Mouse (Mus musculus) heart, embryonic 15.5 days (tissue): Measurements from ENCODE around the gene Il34. TPM values are rescaled to one million over a fixed set of nuclear protein-coding genes. Genes with fewer than 3 reads are reported as not detected.
A peak's percentile ranks its signal among the peaks of the same experiment; 100 is the strongest.

Source experiments
- ATAC-seq: fragments of 200-750 bp; cut with Nextera tagmentation; replicated peaks from 2 replicates; pipeline ENCODE4 v1.8.0; 2017; ENCODE audit warnings: low read depth, moderate TSS enrichment; ENCODE audit not compliant: insufficient number of reproducible peaks, insufficient read depth, low FRiP score
- H3K27ac ChIP-seq: fragments of 300-500 bp; sonication (generic); 2 replicates; pipeline ENCODE4 v1.5.1; 2015; ENCODE audit warnings: mild to moderate bottlenecking, inconsistent platforms
- H3K27me3 ChIP-seq: fragments of 300-500 bp; sonication (generic); 2 replicates; pipeline ENCODE4 v1.6.1; 2015; ENCODE audit warnings: inconsistent platforms
- H3K36me3 ChIP-seq: fragments of 300-500 bp; sonication (generic); 2 replicates; pipeline ENCODE4 v1.6.1; 2015; ENCODE audit warnings: mild to moderate bottlenecking, inconsistent platforms
- H3K4me1 ChIP-seq: fragments of 300-500 bp; sonication (generic); replicated peaks from 2 replicates; pipeline ENCODE4 v1.6.1; 2015; ENCODE audit warnings: inconsistent platforms
- H3K4me2 ChIP-seq: fragments of 300-500 bp; sonication (generic); 2 replicates; pipeline ENCODE4 v1.6.1; 2015; ENCODE audit warnings: inconsistent platforms, mild to moderate bottlenecking, moderate library complexity
- H3K4me3 ChIP-seq: fragments of 300-500 bp; sonication (generic); 2 replicates; pipeline ENCODE4 v1.5.1; 2015; ENCODE audit warnings: mild to moderate bottlenecking, inconsistent platforms
- H3K9ac ChIP-seq: fragments of 300-500 bp; sonication (generic); 2 replicates; pipeline ENCODE4 v1.6.1; 2015; ENCODE audit warnings: mild to moderate bottlenecking, inconsistent platforms
- H3K9me3 ChIP-seq: fragments of 300-500 bp; sonication (generic); replicated peaks from 2 replicates; pipeline ENCODE4 v1.6.1; 2016; ENCODE audit warnings: inconsistent platforms
- WGBS: fragments of 180-500 bp; shearing (Covaris S2); methylation state at CpG from one replicate; pipeline ENCODE4 v1.1.7; 2015; ENCODE audit warnings: mixed read lengths; 5-methylcytosine and 5-hydroxymethylcytosine counted together
- polyA plus RNA-seq: library from polyadenylated mRNA; unstranded; fragments of >200 nt; fragmentation: Nextera tagmentation; extraction: Ambion mirVana; gene quantifications from 2 replicates; pipeline ENCODE4 v1.2.1, GENCODE M21; 2015

Gene Il34
- polyA plus RNA-seq, 1 experiment from 2014 or later, result 0.94 TPM

DNA sequence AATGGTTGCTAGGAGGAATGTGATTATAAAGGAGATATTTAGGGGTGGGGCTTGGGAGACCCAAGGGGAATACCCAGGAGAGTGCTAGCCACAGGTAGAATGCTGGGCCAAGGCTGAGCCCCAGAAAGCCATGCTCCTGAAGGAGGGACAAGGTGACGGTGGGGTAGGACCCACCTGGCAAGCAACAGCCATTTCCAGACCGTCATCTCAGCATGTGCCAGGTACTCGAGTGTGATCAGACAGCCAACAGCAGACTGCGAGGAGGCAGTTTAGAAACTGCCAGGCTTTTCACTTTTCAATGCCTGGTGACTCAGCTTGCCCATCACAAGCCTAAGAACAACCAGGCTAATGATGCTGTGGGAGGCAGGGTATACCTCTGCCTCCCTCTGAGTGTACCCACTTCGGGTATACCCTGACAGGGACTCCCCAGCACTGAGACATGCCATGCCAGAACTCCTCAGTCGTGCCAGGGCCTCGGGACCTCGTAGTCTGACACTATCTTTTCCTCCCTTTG is 74.3 kb downstream of the Il34 start:
- WGBS, result 89% methylated on average over 8 of the region's 8 CpGs
- Histone ChIP-seq H3K27me3 (no peaks in the 10 kb centered on the region), H3K27ac (no peak overlapping the region), H3K4me1 (peaks cover 7% of the 10 kb centered on the region), H3K9me3 (no peaks in the 10 kb centered on the region), H3K4me2 (no peak overlapping the region), H3K4me3 (no peak overlapping the region), H3K9ac (no peak overlapping the region), H3K36me3 (peaks cover 89% of the 10 kb centered on the region)
- ATAC-seq, result no peak

DNA sequence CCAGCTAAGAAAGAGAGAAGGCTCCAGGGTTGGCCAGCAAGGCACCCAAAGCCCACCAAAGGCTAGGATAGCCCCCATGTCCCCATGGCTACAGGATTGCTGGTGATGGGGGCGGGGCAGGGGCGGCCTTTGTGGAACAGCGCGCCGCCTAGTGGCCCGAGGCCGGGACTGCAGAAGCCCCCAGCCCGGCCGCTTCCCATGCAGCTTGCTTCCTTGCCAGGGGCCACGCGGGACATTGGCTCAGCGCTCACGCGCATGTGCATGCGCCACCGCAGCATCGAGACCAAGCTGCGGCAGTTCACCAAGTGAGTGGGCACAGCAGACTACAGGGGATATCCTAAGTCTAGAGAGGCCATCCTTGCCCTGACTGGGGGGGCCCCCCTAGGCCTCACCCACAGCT is 78.8 kb downstream of the Il34 start:
- WGBS, result 12% methylated on average over 18 of the region's 18 CpGs
- H3K4me1 ChIP-seq, result peaks cover 45% of the 10 kb centered on the region
- no peak overlapping the region for H3K4me3 ChIP-seq
- H3K36me3 ChIP-seq, result peaks cover 51% of the 10 kb centered on the region
- no peak overlapping the region for H3K4me2 ChIP-seq
- H3K27ac ChIP-seq, result no peak overlapping the region
- no peaks in the 10 kb centered on the region for H3K27me3 ChIP-seq
- H3K9me3 ChIP-seq, result no peaks in the 10 kb centered on the region
- ATAC-seq, result 0 out of 2 replicates have a peak, but pooled peaks have one; percentile 12
- H3K9ac ChIP-seq, result no peak overlapping the region

DNA sequence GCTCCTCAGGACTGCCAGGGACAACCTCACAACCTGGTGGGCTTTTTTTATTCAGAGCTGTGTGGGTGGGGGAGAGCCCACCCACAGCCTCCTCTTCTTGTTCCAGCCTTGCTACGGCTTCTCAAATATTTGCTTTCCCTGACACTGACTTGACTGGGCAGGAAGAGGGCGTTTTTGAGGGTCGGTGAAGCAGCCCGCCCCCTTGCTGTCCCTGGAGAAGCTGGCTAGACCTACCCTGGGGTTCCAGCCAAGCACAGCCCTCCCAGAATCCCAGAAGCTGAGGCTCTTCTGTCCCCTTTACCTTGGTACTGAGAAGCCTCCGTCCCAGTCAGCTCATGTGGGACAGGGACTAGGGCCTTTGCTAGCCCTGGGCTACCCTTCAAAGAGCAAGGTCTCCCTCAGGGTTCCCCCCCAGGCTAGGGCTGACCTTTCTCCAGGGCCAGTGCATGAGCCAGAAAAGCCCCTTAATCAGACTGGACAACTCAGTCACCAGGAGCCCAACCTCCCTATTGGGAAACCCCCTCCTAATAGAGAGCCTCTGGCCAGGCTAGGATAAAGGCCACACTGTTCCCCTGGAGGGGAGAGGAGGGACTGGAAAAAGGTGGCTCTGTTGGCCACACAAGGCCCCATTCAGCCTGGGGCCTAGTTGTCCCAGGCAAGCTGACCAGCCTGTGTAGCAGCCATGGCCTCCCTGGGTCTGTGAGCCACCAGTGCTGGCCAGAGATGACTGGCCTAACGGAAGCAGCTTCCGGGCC is 80.5 kb downstream of the Il34 start:
- H3K4me3 ChIP-seq, result no peak overlapping the region
- WGBS, result 59% methylated on average over 7 of the region's 7 CpGs
- H3K4me1 ChIP-seq, result peaks cover 54% of the 10 kb centered on the region

DNA sequence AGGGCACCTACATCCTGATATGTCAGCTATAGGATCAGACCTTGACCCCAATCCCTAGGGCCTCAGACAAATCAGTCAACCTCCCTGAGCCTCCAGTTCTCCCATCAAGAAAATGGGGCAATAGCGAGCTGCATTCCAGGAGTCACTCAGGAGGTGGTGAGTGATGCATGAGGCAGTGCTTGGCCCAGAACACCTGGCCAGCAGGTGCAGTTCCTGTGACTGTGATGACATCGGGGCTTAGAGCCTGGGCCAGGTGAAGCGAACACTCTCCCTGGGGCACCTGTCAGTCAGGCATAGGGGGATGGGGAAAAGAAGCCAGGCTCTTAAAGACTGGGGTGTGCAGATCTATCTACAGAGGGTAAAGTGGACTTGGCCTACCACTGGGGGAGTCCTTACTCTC is 81.2 kb downstream of the Il34 start:
- Histone ChIP-seq H3K9me3 (no peaks in the 10 kb centered on the region), H3K27me3 (no peaks in the 10 kb centered on the region), H3K36me3 (peaks cover 30% of the 10 kb centered on the region), H3K9ac (peak overlapping the region; percentile 33; the same call in 1 of the 2 replicates), H3K27ac (peak overlapping the region; percentile 56; the same call in 1 of the 2 replicates), H3K4me1 (peaks cover 61% of the 10 kb centered on the region), H3K4me3 (no peak overlapping the region), H3K4me2 (peak overlapping the region; percentile 86; the same call in 1 of the 2 replicates)
- WGBS, result 70% methylated on average over 3 of the region's 3 CpGs
- ATAC-seq, result no peak

More for the DNA sequence above, 80.5 kb downstream of the Il34 start:
- ATAC-seq, result no peak
- H3K4me2 ChIP-seq, result peak overlapping the region; percentile 86
- H3K9me3 ChIP-seq, result no peaks in the 10 kb centered on the region
- peak overlapping the region; percentile 33; the same call in 1 of the 2 replicates for H3K9ac ChIP-seq
- no peaks in the 10 kb centered on the region for H3K27me3 ChIP-seq
- peaks cover 35% of the 10 kb centered on the region for H3K36me3 ChIP-seq
- peak overlapping the region; percentile 56 for H3K27ac ChIP-seq

DNA sequence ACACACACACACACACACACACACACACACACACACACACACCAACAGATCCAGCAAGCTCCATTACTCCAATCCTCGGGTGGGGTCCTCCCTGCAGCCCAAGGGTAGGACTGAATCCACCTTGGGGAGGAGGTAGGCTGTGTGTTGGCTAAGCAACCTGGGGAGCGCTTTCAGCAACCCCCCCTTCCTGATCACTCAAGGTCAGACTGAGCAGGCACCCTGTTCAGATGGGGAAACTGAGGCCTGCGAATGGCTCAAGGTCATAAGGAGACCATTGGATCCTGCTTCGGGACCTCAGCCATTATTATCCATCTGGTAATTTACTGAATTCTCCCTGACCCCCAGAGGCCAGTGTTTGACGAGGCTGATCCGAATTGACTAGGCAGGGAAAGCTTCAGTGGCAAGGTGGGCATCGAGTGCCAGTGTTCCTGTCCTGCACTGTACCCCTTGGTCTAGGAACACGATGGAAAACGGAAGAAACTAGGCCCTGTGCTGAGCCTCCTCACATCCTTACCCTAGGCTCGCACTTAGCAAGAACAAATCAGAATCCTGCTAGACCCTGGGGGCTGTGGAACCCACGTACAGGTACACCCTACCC is 83.2 kb downstream of the Il34 start:
- ATAC-seq, result no peak
- Histone ChIP-seq H3K4me3 (peak overlapping the region; percentile 81), H3K36me3 (peaks cover 10% of the 10 kb centered on the region), H3K27me3 (no peaks in the 10 kb centered on the region), H3K9me3 (no peaks in the 10 kb centered on the region), H3K27ac (peak overlapping the region; percentile 91), H3K9ac (peak overlapping the region; percentile 95), H3K4me2 (peak overlapping the region; percentile 86), H3K4me1 (peaks cover 76% of the 10 kb centered on the region)
- WGBS, result 48% methylated on average over 11 of the region's 11 CpGs

DNA sequence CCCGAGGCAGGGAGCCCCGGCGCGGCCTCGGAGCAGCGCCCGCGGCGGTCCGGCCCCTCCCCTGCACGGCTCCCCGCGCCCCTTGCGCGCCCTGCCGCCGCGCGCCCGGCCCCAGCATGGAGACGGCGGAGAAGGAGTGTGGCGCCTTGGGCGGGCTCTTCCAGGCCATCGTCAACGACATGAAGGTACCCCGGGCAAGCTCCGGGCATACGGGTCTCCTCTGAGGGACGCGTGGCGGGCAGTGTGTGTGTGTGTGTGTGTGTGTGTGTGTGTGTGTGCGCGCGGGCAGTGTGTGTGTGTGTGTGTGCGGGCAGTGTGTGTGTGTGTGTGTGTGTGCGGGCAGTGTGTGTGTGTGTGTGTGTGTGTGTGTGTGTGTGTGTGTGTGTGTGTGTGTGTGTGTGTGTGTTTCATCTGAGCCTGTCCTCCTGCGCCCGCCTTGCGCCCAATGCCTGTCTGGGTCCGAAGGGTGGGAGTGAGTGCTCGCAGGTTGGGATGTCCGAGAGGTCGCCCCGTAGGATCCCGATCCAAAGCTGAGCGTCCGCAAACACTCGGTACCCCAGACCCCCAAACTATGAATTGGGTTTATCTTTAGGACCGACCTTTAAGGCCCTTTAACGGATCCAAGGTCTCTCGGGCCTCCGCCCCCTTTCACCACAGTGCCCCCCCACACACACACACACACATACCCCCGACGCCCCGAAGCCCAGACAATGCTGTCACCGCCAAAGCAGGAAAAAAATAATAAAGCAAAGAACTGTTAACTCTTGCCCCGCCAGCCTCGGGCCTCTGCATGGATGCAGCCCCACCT is 83.9 kb downstream of the Il34 start:
- H3K4me2 ChIP-seq, result peak overlapping the region; percentile 86
- H3K4me3 ChIP-seq, result peak overlapping the region; percentile 81
- peak; percentile 63 for ATAC-seq
- H3K27ac ChIP-seq, result peak overlapping the region; percentile 91
- peak overlapping the region; percentile 95 for H3K9ac ChIP-seq
- H3K36me3 ChIP-seq, result 0 out of 2 replicates have a peak, but pooled peaks cover 4% of the 10 kb centered on the region
- 1% methylated on average over 56 of the region's 59 CpGs for WGBS
- H3K9me3 ChIP-seq, result no peaks in the 10 kb centered on the region
- H3K27me3 ChIP-seq, result no peaks in the 10 kb centered on the region
- H3K4me1 ChIP-seq, result peaks cover 79% of the 10 kb centered on the region

DNA sequence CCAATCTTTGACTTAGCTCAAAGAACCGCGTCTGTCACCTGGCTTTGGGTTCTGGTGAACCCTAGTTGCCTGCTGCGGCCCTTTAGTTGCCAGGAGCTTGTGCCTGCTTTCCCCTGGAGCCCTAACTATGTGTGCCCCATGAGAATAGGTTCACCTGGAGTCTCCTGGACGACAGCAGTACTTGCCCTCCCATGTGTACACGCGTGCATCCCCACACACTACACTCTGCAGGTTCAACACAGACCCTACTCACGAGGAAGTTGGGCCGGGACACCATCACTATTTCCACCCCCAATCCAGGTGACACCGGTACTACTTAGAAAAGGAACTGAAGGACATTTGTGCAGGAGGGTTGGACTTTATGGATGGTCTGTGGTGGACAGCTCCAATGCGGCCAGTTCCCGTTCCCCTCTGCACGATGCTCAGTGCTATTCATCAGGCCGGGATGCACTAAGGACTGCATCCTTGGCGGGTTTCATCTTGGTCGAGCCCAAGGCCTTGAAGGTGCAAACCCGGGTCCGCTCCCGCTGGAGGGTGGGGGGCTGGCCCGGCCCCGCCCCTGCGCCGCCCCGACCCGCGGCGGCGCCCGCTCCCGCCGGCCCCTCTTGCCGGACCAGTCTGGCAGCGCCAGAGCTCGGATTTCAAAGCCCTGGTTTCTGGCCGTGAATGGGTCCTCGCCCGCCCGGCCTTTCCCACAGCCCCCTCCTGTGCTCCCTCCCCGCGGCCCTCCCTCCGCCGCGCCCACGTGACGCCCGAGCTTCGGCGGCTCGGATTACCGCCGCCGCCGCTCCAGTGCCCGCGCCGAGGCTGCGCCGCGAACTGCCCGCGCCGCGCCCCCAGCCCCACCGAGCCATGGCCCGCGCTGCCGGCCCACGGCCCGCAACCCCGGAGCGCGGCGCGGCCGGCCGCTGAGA is 84.8 kb downstream of the Il34 start, which contains the start of gene Mtss1l:
Gene Mtss1l, plus strand, starts transcription at position 792 of the 914 bp plus-strand sequence.
- H3K9me3 ChIP-seq, result no peaks in the 10 kb centered on the region
- H3K4me2 ChIP-seq, result peak within 1 kb of the TSS; percentile 86
- no peaks in the 10 kb centered on the region for H3K27me3 ChIP-seq
- ATAC-seq, result peak; percentile 83
- 8% methylated on average over 51 of the region's 75 CpGs for WGBS
- peak within 1 kb of the TSS; percentile 95 for H3K9ac ChIP-seq
- H3K36me3 ChIP-seq, result 0 out of 2 replicates have a peak, but pooled peaks cover 4% of the 10 kb centered on the region
- H3K4me3 ChIP-seq, result peak within 1 kb of the TSS; percentile 81
- peaks cover 82% of the 10 kb centered on the region for H3K4me1 ChIP-seq
- peak within 1 kb of the TSS; percentile 91 for H3K27ac ChIP-seq

DNA sequence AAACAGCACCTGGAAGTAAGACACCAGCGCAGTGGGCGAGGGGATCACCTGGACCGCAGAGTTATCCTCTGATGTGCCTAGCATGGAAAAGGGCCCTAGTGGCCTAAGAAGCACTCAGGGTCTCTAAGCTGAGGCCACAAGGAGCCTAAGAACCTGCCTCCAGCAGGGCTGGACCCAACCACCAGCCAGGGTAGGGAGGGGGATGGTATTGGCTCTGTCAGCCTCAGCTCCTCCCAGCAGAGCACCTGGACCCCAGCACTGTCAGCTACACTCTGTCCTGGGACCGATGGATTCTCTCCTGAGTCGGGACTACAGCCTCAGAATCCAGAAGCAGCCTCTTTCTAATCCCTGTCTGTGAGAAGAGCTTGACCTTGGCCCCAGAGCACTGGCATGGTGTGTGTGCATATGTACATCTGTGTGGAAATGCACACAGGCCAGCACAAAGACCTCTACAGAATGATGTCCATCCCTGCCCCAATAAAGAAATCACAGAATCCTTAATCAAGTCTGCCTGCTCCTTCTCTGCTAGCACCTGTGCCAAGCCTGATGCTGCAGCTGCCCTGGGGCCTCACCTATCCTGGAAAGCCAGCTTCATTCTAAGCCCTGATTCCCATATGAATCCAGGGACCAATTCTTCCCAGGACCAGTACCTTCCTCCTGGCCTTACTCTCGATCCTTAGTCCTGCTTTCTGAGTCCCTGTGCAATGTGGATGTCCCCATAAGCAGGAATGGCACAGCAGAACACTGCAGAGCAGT is 85.6 kb downstream of the Il34 start:
- Histone ChIP-seq H3K4me2 (peak overlapping the region; percentile 86; the same call in 1 of the 2 replicates), H3K27ac (peak overlapping the region; percentile 91), H3K4me3 (no peak overlapping the region), H3K4me1 (peaks cover 83% of the 10 kb centered on the region), H3K36me3 (0 out of 2 replicates have a peak, but pooled peaks cover 4% of the 10 kb centered on the region), H3K27me3 (no peaks in the 10 kb centered on the region), H3K9ac (0 out of 2 replicates have a peak overlapping the region, but pooled peaks have one; percentile 95), H3K9me3 (no peaks in the 10 kb centered on the region)
- 74% methylated on average over 6 of the region's 6 CpGs for WGBS
- ATAC-seq, result no peak

DNA sequence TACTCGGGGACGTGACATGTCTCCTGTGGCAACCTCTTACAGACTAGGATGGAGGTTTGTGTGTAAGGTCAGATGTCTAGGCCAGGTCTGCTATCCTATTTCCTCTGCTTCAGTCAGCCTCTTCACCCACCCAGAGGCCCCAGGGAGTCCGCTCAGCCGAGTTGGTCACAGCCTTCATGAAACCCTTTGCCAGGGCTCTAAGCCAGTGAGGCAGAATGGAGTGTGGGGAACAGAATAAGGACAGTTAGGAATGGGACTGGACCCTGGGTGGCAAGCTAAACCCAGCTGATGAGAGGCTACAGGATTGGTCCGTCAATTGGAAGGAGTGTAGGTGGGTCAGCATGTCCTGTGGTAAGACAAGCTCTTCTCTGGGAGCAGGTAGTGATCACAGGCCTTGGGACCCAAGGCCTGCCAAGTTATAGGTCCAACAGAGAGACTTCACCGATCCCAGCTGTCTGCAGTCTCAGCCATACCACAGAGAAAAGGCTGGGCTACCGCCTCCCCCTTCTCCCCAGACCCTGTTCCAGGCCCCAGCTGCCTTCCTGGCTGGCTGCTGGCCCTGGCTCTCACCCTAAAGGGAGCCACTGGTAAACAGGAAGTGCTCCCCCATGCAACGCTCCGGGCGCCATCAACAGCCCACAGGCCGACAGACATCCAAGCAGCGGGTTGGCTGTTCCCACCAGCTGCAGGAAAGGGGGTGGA is 86.6 kb downstream of the Il34 start:
- ATAC-seq, result no peak
- Histone ChIP-seq H3K27ac (peak overlapping the region; percentile 91), H3K27me3 (no peaks in the 10 kb centered on the region), H3K36me3 (no peaks in the 10 kb centered on the region), H3K4me1 (peaks cover 83% of the 10 kb centered on the region), H3K9ac (no peak overlapping the region), H3K9me3 (no peaks in the 10 kb centered on the region), H3K4me3 (no peak overlapping the region), H3K4me2 (no peak overlapping the region)
- WGBS, result 41% methylated on average over 12 of the region's 12 CpGs
